Mouse (Mus musculus) stomach, postnatal 0 days (tissue): ENCODE measurements around the gene Mau2. TPM values are rescaled to one million over a fixed set of nuclear protein-coding genes. Genes with fewer than 3 reads are reported as not detected.

Source experiments
- ATAC-seq: fragments of 200-750 bp; cut with Nextera tagmentation; 2 replicates; pipeline ENCODE4 v1.8.0; 2017; ENCODE audit not compliant: low FRiP score, low TSS enrichment
- DNase-seq: peaks from one replicate; pipeline ENCODE4 v3.0.0-alpha.2; 2016; ENCODE audit warnings: low spot score
- H3K27ac ChIP-seq: fragments of 300-500 bp; sonication (generic); replicated peaks from 2 replicates; pipeline ENCODE4 v1.5.1; 2014; ENCODE audit warnings: mild to moderate bottlenecking, control low read depth
- H3K27me3 ChIP-seq: fragments of 300-500 bp; sonication (generic); 2 replicates; pipeline ENCODE4 v1.6.1; 2014; ENCODE audit warnings: low read length; ENCODE audit not compliant: control insufficient read depth, insufficient read depth
- H3K36me3 ChIP-seq: fragments of 300-500 bp; sonication (generic); 2 replicates; pipeline ENCODE4 v1.6.1; 2014; ENCODE audit warnings: low read length, mixed read lengths; ENCODE audit not compliant: control insufficient read depth, insufficient read depth
- H3K4me1 ChIP-seq: fragments of 300-500 bp; sonication (generic); replicated peaks from 2 replicates; pipeline ENCODE4 v1.6.1; 2014; ENCODE audit warnings: antibody characterized with exemption; ENCODE audit not compliant: control insufficient read depth, insufficient read depth
- H3K4me2 ChIP-seq: fragments of 300-500 bp; sonication (generic); replicated peaks from 2 replicates; pipeline ENCODE4 v1.6.1; 2014; ENCODE audit warnings: low read depth, mild to moderate bottlenecking, control low read depth, moderate library complexity
- H3K4me3 ChIP-seq: fragments of 300-500 bp; sonication (generic); 2 replicates; pipeline ENCODE4 v1.5.1; 2014; ENCODE audit warnings: low read depth, low read length, control low read depth
- H3K9ac ChIP-seq: fragments of 300-500 bp; sonication (generic); 2 replicates; pipeline ENCODE4 v1.6.1; 2014; ENCODE audit warnings: mild to moderate bottlenecking, low read length, control low read depth, mixed read lengths
- H3K9me3 ChIP-seq: fragments of 300-500 bp; sonication (generic); 2 replicates; pipeline ENCODE4 v1.6.1; 2016; ENCODE audit warnings: low read length; ENCODE audit not compliant: control insufficient read depth
- CTCF ChIP-seq: IDR thresholded peaks from 2 replicates; pipeline ENCODE4 v1.5.1; 2016; ENCODE audit warnings: antibody characterized with exemption, low read depth, mild to moderate bottlenecking, moderate library complexity
- EP300 ChIP-seq: optimal IDR thresholded peaks from 2 replicates; pipeline ENCODE3; 2016; ENCODE audit warnings: antibody characterized with exemption
- WGBS: fragments of 180-500 bp; shearing (Covaris S2); extraction: QIAGEN DNeasy Blood & Tissue Kit; methylation state at CpG from one replicate; pipeline ENCODE4 v1.1.7; 2014; 5-methylcytosine and 5-hydroxymethylcytosine counted together
- polyA plus RNA-seq: library from polyadenylated mRNA; unstranded; fragments of >200 nt; fragmentation: Nextera tagmentation; extraction: Ambion mirVana; gene quantifications from 2 replicates; pipeline ENCODE4 v1.2.1, GENCODE M21; 2015

The Mau2 gene
- polyA plus RNA-seq: 22.4 and 24.4 TPM in 2 replicates

DNA sequence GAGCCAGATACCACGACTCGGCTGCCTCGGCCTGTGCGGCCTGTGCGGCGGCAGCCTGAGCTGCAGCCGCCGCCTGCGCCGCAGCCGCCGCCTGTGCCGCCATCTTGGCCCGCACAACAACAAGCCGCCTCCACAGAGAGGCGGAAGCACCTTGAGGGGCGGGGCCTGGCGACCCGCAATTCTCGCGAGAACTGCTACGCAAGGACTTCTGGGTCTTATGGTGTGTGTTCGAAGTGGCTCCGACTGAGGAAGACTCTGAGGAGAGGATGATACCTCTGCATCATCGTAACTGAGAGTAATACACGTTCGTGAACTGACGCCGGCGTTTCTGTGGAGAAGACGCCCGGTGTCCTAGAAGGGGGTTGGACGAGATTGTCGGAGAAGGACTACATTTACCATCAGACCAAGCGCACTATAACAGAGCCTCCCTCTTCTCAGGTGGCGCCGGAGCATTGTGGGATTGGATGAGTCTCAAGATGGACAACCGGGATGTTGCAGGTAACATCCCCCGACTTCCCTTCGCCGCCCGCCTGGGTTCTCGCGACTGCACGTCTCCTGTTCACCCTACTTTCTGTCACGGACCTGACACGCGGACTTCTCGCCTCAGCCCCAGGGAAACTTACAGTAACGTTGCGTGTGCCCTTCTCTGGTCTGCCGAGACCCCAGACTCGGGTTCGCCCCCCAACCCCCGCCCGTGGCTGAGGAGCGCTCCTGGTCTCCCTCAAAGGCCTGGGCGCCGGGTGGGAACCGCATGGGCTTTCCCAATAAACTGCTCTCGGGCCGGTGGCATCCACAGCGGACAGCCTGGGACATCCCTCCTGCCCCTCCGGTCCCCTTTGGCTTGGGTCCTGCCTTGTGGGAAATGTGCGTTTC, at the start of gene Mau2, which contains the start of gene Sugp1:
Gene Mau2, minus strand, starts transcription at position 152 of the 873 bp plus-strand sequence.
Gene Sugp1, plus strand, starts transcription at position 231 of the 873 bp plus-strand sequence.
- ATAC-seq: peak; percentile 95
- Histone ChIP-seq H3K9ac (peak within 1 kb of the TSS; percentile 99), H3K4me3 (peak within 1 kb of the TSS; percentile 100), H3K36me3 (no peaks in the 10 kb centered on the region), H3K27ac (peak within 1 kb of the TSS; percentile 86), H3K4me1 (peaks cover 5% of the 10 kb centered on the region; the same call in 1 of the 2 replicates), H3K4me2 (peak within 1 kb of the TSS; percentile 99), H3K9me3 (no peaks in the 10 kb centered on the region), H3K27me3 (no peaks in the 10 kb centered on the region)
- TF ChIP-seq CTCF: no peak
- peak; percentile 97 for TF ChIP-seq EP300
- under 1% methylated on average over 65 of the region's 65 CpGs for WGBS
- DNase-seq: peak; percentile 96

GRCm38 (mm10) chr8:70089296-70089960, 46.9 kb upstream of the Mau2 start:
- Histone ChIP-seq H3K36me3 (no peaks in the 10 kb centered on the region), H3K4me3 (no peak overlapping the region), H3K9ac (no peak overlapping the region), H3K9me3 (no peaks in the 10 kb centered on the region), H3K4me1 (no peaks in the 10 kb centered on the region), H3K27me3 (peaks cover 12% of the 10 kb centered on the region; the same call in 1 of the 2 replicates), H3K4me2 (no peak overlapping the region), H3K27ac (no peak overlapping the region)
- DNase-seq: no peak
- WGBS: 62% methylated on average over 9 of the region's 9 CpGs
- TF ChIP-seq EP300 (no peak), CTCF (no peak)
- ATAC-seq: no peak

GRCm38 (mm10) chr8:70087836-70088650, 45.5 kb upstream of the Mau2 start:
- DNase-seq (peak; percentile 55), ATAC-seq (no peak)
- no peaks in the 10 kb centered on the region for H3K36me3 ChIP-seq
- H3K9ac ChIP-seq: no peak overlapping the region
- 3% methylated on average over 55 of the region's 56 CpGs for WGBS
- no peaks in the 10 kb centered on the region for H3K9me3 ChIP-seq
- TF ChIP-seq EP300 (no peak), CTCF (peak; percentile 81)
- H3K4me1 ChIP-seq: no peaks in the 10 kb centered on the region
- peak overlapping the region; percentile 18 for H3K4me3 ChIP-seq
- peaks cover 21% of the 10 kb centered on the region for H3K27me3 ChIP-seq
- H3K27ac ChIP-seq: no peak overlapping the region
- H3K4me2 ChIP-seq: peak overlapping the region; percentile 27; the same call in 1 of the 2 replicates

GRCm38 (mm10) chr8:70087237-70087636, 44.7 kb upstream of the Mau2 start:
- no peak overlapping the region for H3K4me2 ChIP-seq
- H3K4me3 ChIP-seq: no peak overlapping the region
- no peaks in the 10 kb centered on the region for H3K36me3 ChIP-seq
- TF ChIP-seq CTCF: no peak
- no peak for TF ChIP-seq EP300
- H3K27ac ChIP-seq: no peak overlapping the region
- ATAC-seq (no peak), DNase-seq (no peak)
- 9% methylated on average over 7 of the region's 7 CpGs for WGBS
- no peak overlapping the region for H3K9ac ChIP-seq
- no peaks in the 10 kb centered on the region for H3K4me1 ChIP-seq
- H3K9me3 ChIP-seq: no peaks in the 10 kb centered on the region
- H3K27me3 ChIP-seq: peaks cover 25% of the 10 kb centered on the region

DNA sequence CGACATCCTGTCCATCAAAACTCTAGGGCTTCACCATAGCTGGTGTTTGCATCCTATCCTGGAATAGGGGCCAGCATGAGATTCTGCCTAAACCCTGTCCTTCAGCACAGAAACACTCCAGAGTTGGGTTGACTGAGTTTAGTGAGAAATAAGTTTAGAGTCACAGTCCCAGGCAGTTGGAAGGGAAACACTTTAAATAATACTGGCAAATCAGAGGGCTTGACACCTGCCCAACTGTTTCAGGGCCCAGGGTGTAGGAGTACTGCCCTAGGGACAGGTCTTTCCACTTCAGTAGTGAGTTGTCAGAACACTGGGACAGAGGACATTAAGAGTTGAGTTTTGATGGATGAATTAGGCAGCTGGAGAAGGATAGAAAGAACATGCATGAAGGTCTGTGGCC, 43.6 kb upstream of the Mau2 start:
- DNase-seq (no peak), ATAC-seq (no peak)
- Histone ChIP-seq H3K4me3 (no peak overlapping the region), H3K27ac (no peak overlapping the region), H3K36me3 (no peaks in the 10 kb centered on the region), H3K4me1 (no peaks in the 10 kb centered on the region), H3K9ac (no peak overlapping the region), H3K27me3 (peaks cover 25% of the 10 kb centered on the region), H3K4me2 (no peak overlapping the region), H3K9me3 (no peaks in the 10 kb centered on the region)
- TF ChIP-seq CTCF (no peak), EP300 (no peak)
- WGBS: 52% methylated on average over 1 of the region's 1 CpGs
